Mouse (Mus musculus): ENCODE results near the gene Rad21l.

Rad21l gene

GRCm38 (mm10) chr2:151668433-151668832 lies at the start of gene Rad21l:
Gene Rad21l (minus strand): TSS chr2:151668533.
- no peak for DNase-seq

- no peak for DNase-seq
Observed at GRCm38 (mm10) chr2:151716318-151717055, 48.2 kb upstream of the Rad21l start.

- no peak for DNase-seq
Observed at GRCm38 (mm10) chr2:151715526-151715925, 47.2 kb upstream of the Rad21l start.

GRCm38 (mm10) chr2:151712647-151713046 lies 44.3 kb upstream of the Rad21l start:
- no peak for DNase-seq

- no peak for DNase-seq
Observed at GRCm38 (mm10) chr2:151702851-151703190, 34.5 kb upstream of the Rad21l start.

- peak; percentile 49 for DNase-seq
Observed at GRCm38 (mm10) chr2:151702146-151702850, 34.0 kb upstream of the Rad21l start.

- peak; percentile 34 for DNase-seq
Observed at GRCm38 (mm10) chr2:151701231-151702145, 33.2 kb upstream of the Rad21l start, which contains the start of gene Tmem74b. Gene Tmem74b (plus strand): TSS chr2:151702008.

- DNase-seq: no peak
Observed at GRCm38 (mm10) chr2:151682976-151683375, 14.6 kb upstream of the Rad21l start.

GRCm38 (mm10) chr2:151682357-151682756 lies 14.0 kb upstream of the Rad21l start:
- no peak for DNase-seq

GRCm38 (mm10) chr2:151676234-151676633 lies 7.9 kb upstream of the Rad21l start:
- no peak for DNase-seq

- no peak for DNase-seq
Observed at GRCm38 (mm10) chr2:151670968-151671329, 2.6 kb upstream of the Rad21l start.

- DNase-seq: no peak
Observed at GRCm38 (mm10) chr2:151670026-151670967, 2.0 kb upstream of the Rad21l start.

- no peak for DNase-seq
Observed at GRCm38 (mm10) chr2:151652053-151652452, 16.3 kb downstream of the Rad21l start.

- DNase-seq: no peak
Observed at GRCm38 (mm10) chr2:151636015-151636402, 32.3 kb downstream of the Rad21l start.

- DNase-seq: peak; percentile 38
Observed at GRCm38 (mm10) chr2:151635362-151636014, 32.8 kb downstream of the Rad21l start.

GRCm38 (mm10) chr2:151634903-151635302 lies 33.4 kb downstream of the Rad21l start:
- no peak for DNase-seq

- DNase-seq: no peak
Observed at GRCm38 (mm10) chr2:151632982-151633381, 35.4 kb downstream of the Rad21l start.

GRCm38 (mm10) chr2:151632159-151632814 lies 36.0 kb downstream of the Rad21l start, which contains the start of gene Snph:
Gene Snph (minus strand): TSS chr2:151632593.
- peak; percentile 82 for DNase-seq

- DNase-seq: peak; percentile 39
Observed at GRCm38 (mm10) chr2:151631406-151632158, 36.8 kb downstream of the Rad21l start.

- DNase-seq: no peak
Observed at GRCm38 (mm10) chr2:151629310-151629709, 39.0 kb downstream of the Rad21l start.

All from cerebellum, adult 11-12 months (tissue).